Mouse (Mus musculus): ENCODE measurements around the gene Rnf225.
"Not testable (repeated sequence)": the region's sequence is repeated elsewhere in the genome, so short reads cannot be mapped to it uniquely, and the experiment has no call there.

Rnf225 gene

DNA sequence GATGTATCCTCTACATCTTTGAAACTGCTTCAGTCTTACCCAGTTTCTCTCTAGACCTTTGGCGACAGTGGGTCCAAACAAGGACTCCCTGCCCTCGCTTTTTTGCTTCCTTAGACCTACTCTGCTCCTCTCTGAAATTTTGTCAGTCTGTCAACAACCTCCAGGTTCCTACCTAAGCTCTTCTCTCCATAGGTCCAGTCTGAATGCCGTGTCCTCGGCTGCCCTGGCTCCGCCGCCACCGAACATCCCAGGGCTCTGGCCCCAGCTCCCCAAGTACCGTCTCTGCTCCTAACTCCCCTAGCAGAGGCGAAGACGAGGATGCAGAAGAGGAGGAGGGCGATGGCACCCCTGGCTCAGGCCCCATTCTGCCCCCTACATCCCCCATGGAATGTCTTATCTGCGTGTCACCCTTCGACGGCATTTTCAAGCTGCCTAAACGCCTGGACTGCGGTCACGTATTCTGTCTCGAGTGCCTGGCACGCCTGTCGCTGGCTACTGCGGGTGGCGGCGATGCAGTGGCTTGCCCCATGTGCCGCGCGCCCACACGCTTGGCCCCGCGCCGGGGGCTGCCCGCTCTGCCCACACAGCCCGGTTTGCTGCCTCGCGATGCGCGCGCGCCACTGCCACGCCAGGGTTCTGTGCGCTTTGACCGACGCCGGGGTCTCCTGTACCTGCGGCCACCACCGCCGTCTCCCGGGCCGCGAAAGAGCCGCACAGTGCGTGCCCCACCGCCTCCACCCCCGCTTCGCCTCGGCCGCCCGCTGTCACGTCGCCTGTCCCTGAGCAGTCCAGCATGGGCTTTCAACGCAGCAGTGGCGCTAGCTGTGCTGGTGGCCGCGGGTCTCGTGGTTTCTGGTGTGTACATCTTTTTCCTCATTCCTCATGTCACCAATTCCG is 725 bp downstream of the Rnf225 start:
- no peak for DNase-seq (ENCODE audit: low read depth, low spot score)

DNA sequence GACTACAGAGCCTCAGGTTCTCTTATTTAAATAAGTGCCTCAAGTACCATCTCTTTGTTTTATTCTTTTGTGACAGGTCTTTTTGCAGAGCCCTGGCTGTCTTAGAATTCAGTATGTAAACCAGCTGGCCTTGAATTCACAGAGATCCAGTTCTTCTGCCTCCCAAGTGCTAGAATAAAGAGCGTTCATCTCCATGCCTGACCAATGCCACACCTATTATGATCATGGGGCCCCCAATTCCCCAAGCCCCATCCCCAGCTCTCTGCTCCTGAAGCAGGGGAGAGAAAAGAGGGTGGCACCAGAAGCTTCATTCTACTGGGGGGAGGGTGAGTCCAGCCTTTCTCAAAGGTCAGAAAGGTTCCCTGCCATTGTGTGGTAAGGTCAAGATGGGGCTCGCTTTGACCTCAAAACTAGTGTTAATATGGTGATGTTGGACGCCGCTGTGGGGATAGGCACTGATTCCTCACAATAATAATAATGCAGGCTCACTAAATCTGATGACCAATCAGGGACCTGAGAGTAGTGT is 6.5 kb downstream of the Rnf225 start:
- no peak for DNase-seq (ENCODE audit: low read depth, low spot score)

DNA sequence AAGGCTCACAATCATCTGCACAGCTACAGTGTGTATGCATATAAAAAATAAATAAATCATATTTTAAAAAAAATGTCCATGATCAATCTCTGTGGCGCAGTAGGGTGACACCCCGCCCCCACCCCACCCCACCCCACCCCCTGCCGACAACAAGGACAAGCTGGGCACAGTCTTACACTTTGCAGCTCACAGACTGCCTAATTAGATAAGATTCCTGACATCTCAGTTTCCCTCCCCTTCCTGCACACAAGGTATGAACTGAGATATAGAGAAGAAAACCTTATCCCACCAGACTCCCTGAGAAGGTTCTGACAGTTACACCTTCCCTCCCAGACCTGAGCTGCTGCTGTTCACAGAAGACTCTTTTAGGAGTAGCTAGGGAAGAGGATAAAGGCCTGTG is 7.6 kb downstream of the Rnf225 start:
- no peak for DNase-seq (ENCODE audit: low read depth, low spot score)

DNA sequence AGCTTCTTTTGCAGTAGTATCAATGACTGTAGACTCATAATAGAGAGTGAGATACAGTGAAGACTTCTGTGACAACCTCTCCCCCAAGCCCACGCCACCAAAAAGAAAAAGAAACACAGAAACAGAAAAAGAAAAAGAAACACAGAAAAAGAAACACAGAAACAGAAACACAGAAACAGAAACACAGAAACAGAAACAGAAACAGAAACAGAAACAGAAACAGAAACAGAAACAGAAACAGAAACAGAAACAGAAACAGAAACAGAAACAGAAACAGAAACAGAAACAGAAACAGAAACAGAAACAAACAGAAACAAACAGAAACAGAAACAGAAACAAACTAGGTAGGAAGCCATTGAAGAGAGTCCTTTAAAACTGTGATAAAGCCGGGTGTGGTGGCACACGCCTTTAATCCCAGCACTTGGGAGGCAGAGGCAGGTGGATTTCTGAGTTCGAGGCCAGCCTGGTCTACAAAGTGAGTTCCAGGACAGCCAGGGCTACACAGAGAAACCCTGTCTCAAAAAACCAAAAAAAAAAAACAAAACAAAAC is 10.1 kb downstream of the Rnf225 start:
- DNase-seq (ENCODE audit: low read depth, low spot score), result not testable (repeated sequence)

DNA sequence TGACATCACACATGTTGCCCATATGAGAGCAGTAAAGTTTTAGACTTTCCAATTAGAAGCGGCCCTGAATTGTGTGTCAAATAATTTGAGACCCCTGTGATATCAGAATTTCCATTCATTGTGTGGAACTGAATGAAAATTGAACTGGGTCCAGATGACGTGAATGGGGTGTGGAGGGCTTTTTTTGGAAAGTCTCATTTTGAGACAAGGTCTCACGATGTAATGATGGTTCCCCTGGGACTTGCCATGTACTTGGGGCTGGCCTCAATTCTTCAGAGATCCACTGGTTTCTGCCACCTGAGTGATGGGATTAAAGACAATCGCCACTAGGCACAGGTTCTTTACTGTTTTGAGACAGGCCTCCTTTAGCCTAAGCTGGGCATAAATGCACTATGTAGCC is 13.4 kb downstream of the Rnf225 start:
- no peak for DNase-seq (ENCODE audit: low read depth, low spot score)

DNA sequence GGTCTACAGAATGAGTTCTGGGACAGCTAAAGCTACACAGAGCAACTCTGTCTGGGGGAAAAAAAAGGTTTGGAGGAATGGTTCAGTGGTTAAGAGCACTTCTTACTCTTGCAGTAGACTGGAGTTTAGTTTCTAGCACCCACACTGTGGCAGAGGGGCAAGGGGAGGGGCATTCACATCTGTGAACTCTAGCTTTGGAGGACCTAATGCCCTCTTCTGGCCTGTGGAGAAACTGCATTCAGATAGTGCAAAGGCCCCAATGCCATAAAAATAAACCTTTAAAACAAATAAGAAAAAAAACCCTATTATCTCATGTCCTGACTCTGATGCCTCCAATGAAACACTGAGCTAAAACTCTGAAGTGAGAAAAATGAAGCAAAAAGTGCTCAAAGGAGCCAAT is 16.3 kb downstream of the Rnf225 start:
- DNase-seq (ENCODE audit: low read depth, low spot score), result peak; percentile 73

DNA sequence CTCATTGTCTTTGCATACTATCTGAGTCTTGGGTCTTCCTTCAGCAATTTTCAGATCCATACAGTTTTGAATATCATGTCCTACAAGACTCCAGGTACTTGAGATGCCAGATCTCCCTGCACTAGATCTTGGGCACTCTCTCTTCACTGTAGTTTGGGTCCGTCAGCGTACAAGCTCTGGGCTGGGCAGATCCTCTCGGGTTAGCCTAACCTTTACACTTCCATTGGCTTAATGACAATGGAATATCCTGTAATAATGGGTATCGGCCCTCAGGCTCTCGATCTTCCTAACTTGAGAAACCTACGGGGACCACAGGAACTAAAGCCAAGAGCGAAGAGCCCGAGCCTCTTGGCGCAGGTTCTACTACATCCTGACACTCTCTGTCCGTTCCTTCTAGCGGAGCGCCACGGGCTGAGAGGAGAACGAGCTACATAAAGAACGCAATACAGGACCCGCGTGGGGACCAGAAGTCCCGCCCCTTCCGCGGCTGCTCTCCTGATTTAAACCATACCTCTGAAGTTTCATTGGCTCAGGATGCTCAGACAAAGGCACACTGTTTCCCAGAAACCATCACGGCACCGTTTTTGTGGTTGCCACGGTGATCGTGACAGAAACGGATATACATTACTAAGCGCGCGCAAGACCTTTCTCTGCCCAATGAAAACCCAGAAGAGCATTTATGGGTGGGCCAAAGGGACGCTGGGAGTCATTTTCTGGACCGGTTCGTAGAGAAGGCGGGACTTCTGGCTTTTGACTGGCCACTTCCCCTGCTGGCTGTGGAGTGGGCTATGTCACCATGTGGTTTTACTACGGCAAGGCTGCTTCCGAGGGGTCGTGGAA is 22.0 kb downstream of the Rnf225 start:
- peak; percentile 98 for DNase-seq (ENCODE audit: low read depth, low spot score)

DNA sequence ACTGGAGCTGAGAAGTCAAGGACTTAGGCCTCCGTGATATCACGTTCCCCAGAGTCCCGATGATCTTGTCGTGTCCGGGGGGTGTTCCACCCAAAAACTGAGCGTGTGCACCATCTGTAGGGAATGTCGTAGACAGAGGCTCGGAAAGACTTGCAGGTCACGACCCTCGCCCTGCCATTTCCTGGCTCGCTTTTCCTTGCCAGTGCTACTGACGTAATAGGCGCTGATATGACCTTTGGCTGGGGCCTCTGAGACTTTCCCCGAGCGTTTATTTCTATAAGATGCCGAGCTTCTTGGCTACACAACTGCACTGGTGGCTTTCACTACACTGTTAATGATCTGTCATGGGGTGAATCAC is 22.6 kb downstream of the Rnf225 start:
- peak; percentile 78 for DNase-seq (ENCODE audit: low read depth, low spot score)

DNA sequence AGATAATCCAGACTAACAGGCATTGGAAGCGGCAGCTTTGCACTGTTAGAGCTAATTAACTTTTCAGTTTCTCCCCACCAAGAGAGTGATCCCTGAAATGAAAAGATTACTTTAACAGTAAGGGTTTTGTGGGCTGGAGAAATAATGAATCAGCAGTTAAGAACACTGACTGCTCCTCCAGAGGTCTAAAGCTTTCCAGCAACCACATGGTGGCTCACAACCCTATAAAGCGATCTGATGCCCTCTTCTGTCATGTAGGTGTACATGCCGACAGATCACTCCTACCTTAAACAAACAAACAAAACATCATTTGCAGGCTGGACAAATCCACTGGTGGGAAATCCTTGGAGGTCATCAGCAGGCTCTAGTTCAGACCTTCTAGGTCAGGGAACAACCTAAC is 27.7 kb downstream of the Rnf225 start:
- peak; percentile 27 for DNase-seq (ENCODE audit: low read depth, low spot score)

DNA sequence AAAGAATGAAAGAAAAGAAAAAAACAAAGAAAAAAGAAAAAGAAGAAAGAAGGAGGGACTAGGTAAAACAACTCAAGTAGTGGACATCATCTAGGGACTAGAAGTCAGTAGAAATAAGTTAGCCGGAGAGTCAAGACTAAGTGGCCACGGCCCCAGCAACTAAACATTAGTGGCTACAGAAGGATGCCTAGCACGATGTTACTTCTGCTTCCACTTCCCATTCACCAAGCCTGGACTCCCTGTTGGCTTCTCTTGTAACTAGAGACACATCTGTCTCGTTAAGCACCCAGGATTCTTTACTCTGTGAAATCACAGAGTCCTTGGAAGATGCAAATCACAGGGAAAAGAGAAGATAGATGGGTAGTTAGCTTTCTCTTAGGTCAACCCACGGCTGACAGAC is 30.3 kb downstream of the Rnf225 start:
- no peak for DNase-seq (ENCODE audit: low read depth, low spot score)

DNA sequence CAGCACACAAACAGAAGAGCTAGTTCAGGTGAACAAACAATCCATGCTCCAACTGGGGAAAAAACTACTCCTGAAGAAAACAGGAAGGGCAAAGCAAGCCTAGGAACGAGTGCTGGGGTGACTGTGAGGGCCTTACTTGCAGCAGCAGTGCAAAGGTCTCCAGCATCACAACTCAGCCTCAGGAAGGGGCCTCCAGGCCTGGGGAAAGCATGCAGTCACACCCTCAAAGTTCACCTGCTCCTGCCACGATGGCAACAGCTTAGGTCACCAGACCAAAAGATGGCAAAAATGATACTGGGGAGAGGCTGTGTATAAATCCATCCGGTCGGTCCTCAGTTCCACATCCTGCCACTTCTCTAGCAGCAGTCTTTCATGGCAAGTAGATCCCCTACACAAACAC is 31.7 kb downstream of the Rnf225 start:
- no peak for DNase-seq (ENCODE audit: low read depth, low spot score)

DNA sequence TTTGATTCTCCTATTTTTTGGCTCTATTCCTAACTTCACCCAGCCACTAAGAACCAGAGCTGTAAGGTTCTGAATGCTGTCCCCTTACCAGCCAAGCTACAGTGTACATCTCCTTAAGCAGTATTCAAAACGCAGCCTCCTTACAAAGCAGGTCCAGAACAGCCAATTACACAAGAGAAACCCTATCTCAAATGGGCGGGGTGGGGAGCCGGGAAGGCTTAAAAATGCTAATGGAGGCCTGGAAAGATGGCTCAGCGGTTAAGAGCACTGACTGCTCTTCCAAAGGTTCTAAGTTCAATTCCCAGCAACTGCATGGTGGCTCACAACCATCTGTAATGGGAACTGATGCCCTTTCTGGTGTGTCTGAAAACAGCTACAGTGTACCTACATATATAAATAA is 32.5 kb downstream of the Rnf225 start:
- DNase-seq (ENCODE audit: low read depth, low spot score), result no peak

DNA sequence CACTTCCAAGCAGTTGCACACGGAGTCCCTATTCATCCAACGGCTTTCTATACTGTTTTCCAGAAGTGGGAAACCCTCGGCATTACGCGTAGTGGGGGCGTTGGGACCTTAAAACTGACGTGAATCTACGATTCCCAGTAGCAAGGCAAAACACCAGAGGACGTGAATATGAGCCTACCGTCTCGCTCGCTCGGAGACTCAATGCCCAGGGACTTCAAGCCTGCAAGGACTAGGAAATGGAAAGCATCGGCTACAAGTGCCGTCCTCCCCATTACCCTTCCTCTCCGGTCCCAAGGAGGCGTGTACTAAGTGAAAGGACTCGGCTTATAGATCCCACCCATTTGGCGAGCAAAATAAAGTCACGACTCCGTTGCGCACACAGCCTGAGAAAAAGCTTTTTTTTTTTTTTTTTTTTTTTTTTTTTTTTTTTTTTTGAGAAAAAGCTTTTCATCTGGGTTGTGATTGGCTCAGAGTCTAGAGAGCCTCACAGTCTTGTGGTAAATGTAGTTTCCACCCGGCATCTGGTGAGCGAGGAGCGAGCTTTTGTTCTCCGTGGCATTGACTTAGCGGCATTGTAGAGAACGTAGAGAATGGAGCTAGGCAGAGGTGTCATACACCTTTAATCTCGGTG is 34.4 kb downstream of the Rnf225 start:
- peak; percentile 87 for DNase-seq (ENCODE audit: low read depth, low spot score)

DNA sequence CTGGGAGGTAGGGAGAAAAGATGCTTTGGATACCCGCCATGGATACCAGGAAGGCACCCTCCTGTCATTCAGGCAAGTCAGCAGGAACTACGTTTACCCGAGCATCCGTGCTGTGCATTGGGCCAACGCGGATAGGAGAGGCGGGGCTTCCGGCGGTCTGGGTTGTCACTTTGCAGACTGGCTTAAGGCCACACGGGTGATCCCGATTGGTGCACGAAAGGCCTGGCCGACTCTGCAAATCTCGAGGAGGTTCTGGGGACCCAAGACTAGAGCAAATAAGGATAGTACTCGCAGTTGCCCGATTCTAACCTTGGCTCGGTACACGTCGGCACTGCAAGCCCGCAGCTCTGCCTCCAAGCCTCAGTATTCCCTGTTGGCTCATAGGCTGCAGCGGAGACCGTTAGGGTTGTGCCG is 38.5 kb downstream of the Rnf225 start, which contains the start of gene Zfp324:
Zfp324 (plus strand) TSS at position 161 of the 414 bp plus-strand sequence.
- peak; percentile 92 for DNase-seq (ENCODE audit: low read depth, low spot score)

DNA sequence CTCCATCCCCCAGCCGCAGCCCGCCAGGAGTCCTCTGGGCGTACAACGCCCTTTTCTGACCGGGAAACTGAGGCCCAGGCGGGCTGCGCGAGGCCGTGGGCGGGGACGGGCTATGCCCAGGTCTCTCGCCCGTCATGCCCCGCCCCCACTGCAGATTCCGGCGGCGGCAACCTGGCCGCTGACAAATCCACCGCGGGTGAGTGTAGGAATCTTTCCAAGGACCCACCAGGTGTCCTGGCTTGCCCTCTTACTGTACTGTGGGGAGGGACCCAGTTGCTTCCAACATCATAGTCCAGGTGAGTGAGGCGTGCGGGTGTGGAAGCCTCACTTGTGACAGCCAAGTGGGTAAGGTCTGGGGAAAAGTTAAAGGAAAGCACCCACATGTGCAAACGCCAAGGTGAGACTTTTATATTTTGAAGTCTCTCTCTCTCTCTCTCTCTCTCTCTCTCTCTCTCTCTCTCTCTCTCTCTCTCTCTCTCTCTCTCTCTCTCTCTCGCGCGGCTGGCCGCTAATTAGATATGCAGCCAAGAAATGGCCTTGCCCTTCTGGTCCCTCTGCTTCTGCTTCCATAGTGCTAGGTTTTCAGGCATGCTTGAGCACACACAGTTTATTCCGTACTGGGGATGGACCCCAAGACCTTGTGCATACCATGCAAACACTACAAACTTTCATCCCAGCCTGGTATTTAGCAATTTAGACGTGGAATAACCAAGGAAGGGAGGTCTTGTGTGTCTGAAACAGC is 39.1 kb downstream of the Rnf225 start:
- peak; percentile 73 for DNase-seq (ENCODE audit: low read depth, low spot score)

DNA sequence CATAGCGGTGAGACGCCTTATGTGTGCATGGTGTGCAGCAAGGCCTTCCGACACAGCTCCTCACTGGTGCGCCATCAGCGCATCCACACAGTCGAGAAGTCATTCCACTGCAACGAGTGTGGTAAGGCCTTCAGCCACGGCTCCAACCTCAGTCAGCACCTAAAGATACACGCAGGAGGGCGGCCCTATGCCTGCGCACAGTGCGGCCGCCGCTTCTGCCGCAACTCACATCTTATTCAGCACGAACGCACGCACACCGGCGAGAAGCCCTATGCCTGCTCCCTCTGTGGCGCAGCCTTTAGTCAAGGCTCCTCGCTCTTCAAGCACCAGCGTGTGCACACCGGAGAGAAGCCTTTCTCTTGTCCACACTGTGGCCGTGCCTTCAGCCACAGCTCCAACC is 43.7 kb downstream of the Rnf225 start:
- no peak for DNase-seq (ENCODE audit: low read depth, low spot score)

DNA sequence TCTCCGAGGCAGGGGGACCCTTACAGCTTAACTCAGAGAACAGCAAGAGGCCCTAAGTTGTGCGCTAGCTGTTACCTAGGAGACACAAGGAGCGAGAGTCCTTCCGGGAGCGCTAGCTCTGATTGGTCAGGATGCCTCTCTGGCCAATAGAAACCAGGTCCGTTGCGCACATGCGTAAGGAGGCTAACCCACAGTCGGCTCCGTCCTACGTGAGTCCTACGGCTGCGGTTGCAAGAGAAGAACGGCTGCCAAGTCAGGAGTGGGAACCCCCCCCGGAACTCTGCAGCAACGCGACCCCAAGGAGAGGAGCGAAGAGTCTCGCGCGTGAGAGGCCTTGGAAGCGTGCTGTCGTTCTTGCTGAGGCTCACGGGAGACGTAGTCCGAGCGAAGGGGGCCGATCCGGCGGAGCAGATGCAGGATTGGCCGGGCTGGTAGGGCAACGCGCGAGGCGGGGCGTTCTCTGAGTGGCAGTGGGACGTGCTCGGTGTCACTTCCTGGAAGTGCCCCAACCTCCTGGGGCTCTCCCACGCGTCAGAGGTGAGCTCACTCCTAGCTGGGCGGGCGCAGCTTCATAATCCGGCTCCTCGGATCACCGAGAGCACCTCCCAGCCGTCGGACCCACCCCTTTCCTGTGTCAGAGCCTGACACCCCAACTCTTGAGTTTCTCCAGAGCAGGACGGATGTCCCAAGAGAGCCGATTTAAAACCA is 50.6 kb downstream of the Rnf225 start, which contains the start of gene Zfp446:
Zfp446 (plus strand) TSS at position 167 of the 708 bp plus-strand sequence.
- peak; percentile 99 for DNase-seq (ENCODE audit: low read depth, low spot score)

DNA sequence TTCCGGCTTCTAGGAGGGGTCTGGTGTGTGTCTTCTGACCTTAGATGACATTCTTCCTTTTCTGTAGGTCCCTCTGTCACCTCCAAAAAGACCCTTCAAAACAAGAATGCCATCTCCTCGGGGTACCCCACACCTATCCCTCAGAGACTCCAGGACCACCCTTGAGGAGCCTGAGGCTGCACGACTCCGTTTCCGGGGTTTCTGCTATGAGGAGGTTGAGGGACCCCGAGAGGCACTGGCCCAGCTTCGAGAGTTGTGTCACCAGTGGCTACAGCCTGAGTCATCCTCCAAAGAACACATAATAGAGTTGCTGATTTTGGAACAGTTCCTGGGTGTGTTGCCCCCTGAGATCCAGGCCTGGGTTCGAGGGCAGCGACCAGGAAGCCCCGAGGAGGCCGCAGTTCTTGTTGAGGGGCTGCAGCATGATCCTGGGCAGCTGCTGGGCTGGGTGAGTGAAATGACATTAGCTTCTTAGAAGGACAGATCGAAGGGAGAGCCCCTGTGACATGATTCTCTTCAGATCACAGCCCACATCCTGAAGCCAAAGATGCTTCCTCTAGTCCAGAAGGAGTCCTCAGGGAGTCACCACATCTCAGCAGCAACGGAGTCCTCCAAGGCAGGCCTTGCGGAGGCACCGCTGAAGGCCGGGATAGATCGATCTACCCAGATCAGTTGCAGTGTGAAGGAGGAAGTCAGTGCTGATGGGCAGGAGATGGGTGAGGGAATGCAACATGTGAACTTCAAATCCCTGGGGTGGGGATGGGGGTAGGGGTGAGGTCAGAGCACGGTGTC is 51.9 kb downstream of the Rnf225 start:
- DNase-seq (ENCODE audit: low read depth, low spot score), result peak; percentile 44

DNA sequence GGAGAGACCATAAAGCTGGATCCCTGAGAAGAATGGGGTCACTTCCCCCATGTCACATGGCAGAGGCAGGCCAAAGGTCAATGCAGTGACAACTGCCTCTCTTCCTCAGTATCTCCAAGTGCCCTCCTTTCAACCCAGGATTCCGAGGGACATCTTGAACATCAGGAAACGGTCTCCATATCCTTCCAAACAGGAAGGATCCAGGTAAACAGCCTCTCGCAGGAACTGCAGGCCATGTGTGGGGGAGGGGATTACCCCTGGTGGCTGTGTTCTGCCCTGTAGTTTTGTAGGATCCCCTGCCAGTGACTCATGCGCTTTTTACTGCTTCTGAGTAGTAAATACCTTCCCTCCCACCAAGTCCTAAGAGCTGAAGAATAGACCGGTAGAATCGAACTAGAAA is 52.6 kb downstream of the Rnf225 start:
- DNase-seq (ENCODE audit: low read depth, low spot score), result peak; percentile 47
